Mouse (Mus musculus) lung, postnatal 0 days (tissue): Measurements from ENCODE around the gene Fgf4. TPM values are rescaled to one million over a fixed set of nuclear protein-coding genes. Genes with fewer than 3 reads are reported as not detected.
"Not testable (repeated sequence)": the region's sequence is repeated elsewhere in the genome, so short reads cannot be mapped to it uniquely, and the experiment has no call there.

ENCODE experiments used
- ATAC-seq: fragments of 200-750 bp; cut with Nextera tagmentation; 2 replicates; pipeline ENCODE4 v1.8.0; 2017; ENCODE audit warnings: moderate library complexity
- DNase-seq: peaks from one replicate; pipeline ENCODE4 v3.0.0-alpha.2; 2016; ENCODE audit warnings: low spot score
- H3K27ac ChIP-seq: fragments of 300-500 bp; sonication (generic); 2 replicates; pipeline ENCODE4 v1.5.1; 2014; ENCODE audit warnings: antibody characterized with exemption, mild to moderate bottlenecking, low read length, mixed read lengths
- H3K27me3 ChIP-seq: fragments of 300-500 bp; sonication (generic); replicated peaks from 2 replicates; pipeline ENCODE4 v1.6.1; 2014; ENCODE audit warnings: low read length, mixed read lengths; ENCODE audit not compliant: insufficient read depth
- H3K36me3 ChIP-seq: fragments of 300-500 bp; sonication (generic); 2 replicates; pipeline ENCODE4 v1.6.1; 2014; ENCODE audit warnings: low read length, mixed read lengths; ENCODE audit not compliant: insufficient read depth
- H3K4me1 ChIP-seq: fragments of 300-500 bp; sonication (generic); 2 replicates; pipeline ENCODE4 v1.6.1; 2014; ENCODE audit warnings: antibody characterized with exemption, low read depth, low read length, mixed read lengths; ENCODE audit not compliant: insufficient read depth
- H3K4me2 ChIP-seq: fragments of 300-500 bp; sonication (generic); replicated peaks from 2 replicates; pipeline ENCODE4 v1.6.1; 2014; ENCODE audit warnings: low read depth, mild to moderate bottlenecking, low read length, moderate library complexity, mixed read lengths
- H3K4me3 ChIP-seq: fragments of 300-500 bp; sonication (generic); 2 replicates; pipeline ENCODE4 v1.5.1; 2014; ENCODE audit warnings: low read depth, low read length
- H3K9ac ChIP-seq: fragments of 300-500 bp; sonication (generic); replicated peaks from 2 replicates; pipeline ENCODE4 v1.6.1; 2014; ENCODE audit warnings: low read depth, mild to moderate bottlenecking
- H3K9me3 ChIP-seq: fragments of 300-500 bp; sonication (generic); 2 replicates; pipeline ENCODE4 v1.6.1; 2016; ENCODE audit warnings: low read length, mixed read lengths
- CTCF ChIP-seq: IDR thresholded peaks from 2 replicates; pipeline ENCODE4 v1.5.1; 2016; ENCODE audit warnings: antibody characterized with exemption, mild to moderate bottlenecking
- EP300 ChIP-seq: IDR thresholded peaks from 2 replicates; pipeline ENCODE4 v1.6.1; 2016; ENCODE audit warnings: antibody characterized with exemption, mild to moderate bottlenecking, control low read depth
- WGBS: fragments of 180-500 bp; shearing (Covaris S2); extraction: QIAGEN DNeasy Blood & Tissue Kit; methylation state at CpG from one replicate; pipeline ENCODE4 v1.1.7; 2014; 5-methylcytosine and 5-hydroxymethylcytosine counted together
- polyA plus RNA-seq: library from polyadenylated mRNA; unstranded; fragments of >200 nt; fragmentation: Nextera tagmentation; extraction: Ambion mirVana; gene quantifications from 2 replicates; pipeline ENCODE4 v1.2.1, GENCODE M21; 2015

The Fgf4 gene
- polyA plus RNA-seq, 1 experiment from 2014 or later = not detected

- Histone ChIP-seq H3K9me3 (no peaks in the 10 kb centered on the region), H3K4me2 (no peak overlapping the region), H3K4me3 (no peak overlapping the region), H3K4me1 (0 out of 2 replicates have a peak, but pooled peaks cover 3% of the 10 kb centered on the region), H3K27ac (no peak overlapping the region), H3K27me3 (no peaks in the 10 kb centered on the region), H3K36me3 (no peaks in the 10 kb centered on the region), H3K9ac (no peak overlapping the region)
- DNase-seq (no peak), ATAC-seq (no peak)
- TF ChIP-seq EP300 = no peak
- no peak for TF ChIP-seq CTCF
- 66% methylated on average over 4 of the region's 4 CpGs for WGBS
Measured at GRCm38 (mm10) chr7:144874226-144874625, 27.1 kb downstream of the Fgf4 start.

GRCm38 (mm10) chr7:144878401-144878800, 31.2 kb downstream of the Fgf4 start:
- ATAC-seq = no peak
- H3K4me1 ChIP-seq = 0 out of 2 replicates have a peak, but pooled peaks cover 3% of the 10 kb centered on the region
- DNase-seq = no peak
- no peak overlapping the region for H3K4me3 ChIP-seq
- WGBS = 93% methylated on average over 1 of the region's 1 CpGs
- no peaks in the 10 kb centered on the region for H3K36me3 ChIP-seq
- H3K9ac ChIP-seq = no peak overlapping the region
- no peaks in the 10 kb centered on the region for H3K27me3 ChIP-seq
- no peak overlapping the region for H3K4me2 ChIP-seq
- no peak overlapping the region for H3K27ac ChIP-seq
- TF ChIP-seq EP300 (no peak), CTCF (no peak)
- no peaks in the 10 kb centered on the region for H3K9me3 ChIP-seq

- no peak for TF ChIP-seq CTCF
- TF ChIP-seq EP300 = no peak
- Histone ChIP-seq H3K36me3 (no peaks in the 10 kb centered on the region), H3K4me1 (no peaks in the 10 kb centered on the region), H3K4me2 (no peak overlapping the region), H3K9me3 (no peaks in the 10 kb centered on the region), H3K27me3 (no peaks in the 10 kb centered on the region), H3K27ac (no peak overlapping the region), H3K9ac (no peak overlapping the region), H3K4me3 (no peak overlapping the region)
- ATAC-seq = no peak
- no peak for DNase-seq
- WGBS = 26% methylated on average over 2 of the region's 2 CpGs
Measured at GRCm38 (mm10) chr7:144883106-144883505, 35.9 kb downstream of the Fgf4 start.

DNA sequence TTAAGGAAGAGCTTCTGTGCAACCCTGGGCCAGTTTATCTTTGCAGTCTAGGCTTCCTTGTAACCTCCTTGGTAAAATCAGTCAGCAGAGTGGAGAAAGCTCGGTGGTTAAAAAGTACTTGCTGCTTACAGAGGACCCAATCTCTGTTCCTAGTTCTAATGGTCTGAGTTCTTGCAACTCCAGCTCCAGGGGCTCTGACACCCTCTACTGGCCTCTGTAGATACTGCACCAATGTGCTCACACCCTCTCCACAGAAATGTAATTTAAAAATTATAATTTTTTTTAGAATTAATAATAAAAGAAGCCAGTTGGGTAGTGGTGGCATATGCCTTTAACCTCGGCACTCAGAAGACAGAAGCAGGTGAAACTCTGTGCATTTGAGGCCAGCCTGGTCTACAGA, 40.5 kb downstream of the Fgf4 start:
- H3K27me3 ChIP-seq = no peaks in the 10 kb centered on the region
- DNase-seq (no peak), ATAC-seq (no peak)
- H3K9ac ChIP-seq = no peak overlapping the region
- no peaks in the 10 kb centered on the region for H3K4me1 ChIP-seq
- TF ChIP-seq CTCF (peak; percentile 21; the same call in 1 of the 2 replicates), EP300 (no peak)
- no peak overlapping the region for H3K4me3 ChIP-seq
- H3K27ac ChIP-seq = no peak overlapping the region
- H3K4me2 ChIP-seq = no peak overlapping the region
- H3K36me3 ChIP-seq = no peaks in the 10 kb centered on the region
- no peaks in the 10 kb centered on the region for H3K9me3 ChIP-seq
- WGBS = 78% methylated on average over 2 of the region's 2 CpGs

DNA sequence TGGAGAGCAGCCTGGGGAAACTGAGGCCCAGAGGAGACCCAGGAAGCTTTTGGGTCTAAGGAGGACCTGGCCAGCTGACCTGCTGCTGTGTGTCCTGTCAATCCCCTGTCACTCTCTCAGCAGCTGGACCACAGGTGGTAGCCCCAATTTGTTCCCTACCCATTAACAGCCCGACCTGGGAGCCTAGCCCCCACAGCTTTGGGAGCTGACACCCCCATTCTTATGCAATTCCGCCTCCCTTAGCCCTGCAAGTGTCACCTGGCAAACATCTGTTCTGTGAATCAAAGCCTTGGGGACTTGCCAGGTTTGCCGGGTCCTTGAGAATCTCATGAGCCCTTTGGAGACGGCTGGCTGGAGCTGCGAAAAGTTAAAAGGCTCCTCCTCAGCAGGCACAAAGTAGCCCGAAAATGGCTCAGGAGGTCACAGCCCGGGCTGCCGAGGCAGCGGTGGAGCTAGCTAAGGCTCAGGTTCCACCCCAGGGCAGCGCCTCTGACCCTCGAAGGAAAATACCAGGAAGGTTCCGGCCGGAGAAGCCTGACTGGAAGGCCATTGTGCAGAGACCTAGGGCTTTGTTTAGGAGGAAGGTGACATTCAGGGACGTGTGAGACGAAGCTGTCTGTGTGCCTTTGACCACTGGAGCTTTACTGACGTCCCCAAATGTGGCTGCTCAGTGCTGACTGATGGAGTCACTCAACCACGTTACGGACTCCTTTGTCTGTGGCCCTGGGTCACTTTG, 41.6 kb downstream of the Fgf4 start:
- TF ChIP-seq EP300 (no peak), CTCF (no peak)
- Histone ChIP-seq H3K27ac (no peak overlapping the region), H3K9ac (no peak overlapping the region), H3K9me3 (no peaks in the 10 kb centered on the region), H3K36me3 (no peaks in the 10 kb centered on the region), H3K4me3 (no peak overlapping the region), H3K4me1 (no peaks in the 10 kb centered on the region), H3K27me3 (no peaks in the 10 kb centered on the region), H3K4me2 (peak overlapping the region; percentile 17)
- WGBS = 5% methylated on average over 18 of the region's 18 CpGs
- ATAC-seq = no peak
- DNase-seq = peak; percentile 41

DNA sequence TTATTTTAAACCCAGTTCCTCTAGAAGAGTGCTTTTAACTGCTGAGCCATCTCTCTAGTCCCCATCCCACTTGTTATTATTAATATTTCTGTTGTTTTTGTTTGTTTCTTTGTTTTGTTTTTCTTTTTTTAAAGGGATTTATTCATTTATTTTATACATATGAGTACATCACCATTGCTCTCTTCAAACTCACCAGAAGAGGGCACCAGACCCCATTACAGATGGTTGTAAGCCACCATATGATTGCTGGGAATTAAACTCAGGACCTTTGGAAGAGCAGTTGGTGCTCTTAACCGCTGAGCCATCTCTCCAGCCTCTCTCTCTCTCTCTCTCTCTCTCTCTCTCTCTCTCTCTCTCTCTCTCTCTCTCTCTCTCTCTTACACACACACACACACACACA, 43.5 kb downstream of the Fgf4 start:
- 90% methylated on average over 1 of the region's 1 CpGs for WGBS
- peak; percentile 11; the same call in 1 of the 2 replicates for TF ChIP-seq CTCF
- not testable (repeated sequence) for H3K27ac ChIP-seq, H3K9ac ChIP-seq, DNase-seq, H3K9me3 ChIP-seq, ATAC-seq, H3K4me1 ChIP-seq, H3K36me3 ChIP-seq, H3K4me3 ChIP-seq, H3K4me2 ChIP-seq
- peaks cover 17% of the 10 kb centered on the region for H3K27me3 ChIP-seq
